Mouse (Mus musculus) G1E (cell line): Measurements from ENCODE around the gene Dnmt3a. TPM values are rescaled to one million over a fixed set of nuclear protein-coding genes. Genes with fewer than 3 reads are reported as not detected.

ENCODE experiments used
- ATAC-seq: 2 replicates; pipeline ENCODE4 v1.8.0; 2016; ENCODE audit warnings: mild to moderate bottlenecking; ENCODE audit not compliant: insufficient number of reproducible peaks, poor library complexity, low FRiP score, severe bottlenecking; ENCODE audit errors: extremely low read depth
- DNase-seq: peaks from one replicate; pipeline ENCODE4 v3.0.0; 2012; ENCODE audit warnings: low spot score
- H3K27me3 ChIP-seq: 2 replicates; pipeline ENCODE4 v1.6.1; 2012; ENCODE audit warnings: mild to moderate bottlenecking, low read length, inconsistent platforms; ENCODE audit not compliant: insufficient read depth
- H3K36me3 ChIP-seq: replicated peaks from 2 replicates; pipeline ENCODE3; 2012; ENCODE audit warnings: mild to moderate bottlenecking, inconsistent platforms
- H3K4me1 ChIP-seq: 2 replicates; pipeline ENCODE4 v1.6.1; 2012; ENCODE audit warnings: low read depth, low read length, inconsistent platforms, mixed read lengths; ENCODE audit not compliant: insufficient read depth
- H3K4me3 ChIP-seq: 2 replicates; pipeline ENCODE4 v1.5.1; 2012; ENCODE audit warnings: low read depth, mild to moderate bottlenecking, inconsistent platforms, low read length, moderate library complexity, mixed read lengths
- H3K9me3 ChIP-seq: replicated peaks from 2 replicates; pipeline ENCODE4 v1.6.1; 2012; ENCODE audit warnings: inconsistent platforms
- CTCF ChIP-seq: IDR thresholded peaks from 2 replicates; pipeline ENCODE4 v1.5.1; 2012; ENCODE audit warnings: low read depth, low read length, inconsistent platforms, mixed read lengths
- GATA1 ChIP-seq: IDR thresholded peaks from 2 replicates; pipeline ENCODE4 v1.6.1; 2012; ENCODE audit warnings: borderline replicate concordance, low read length, inconsistent platforms, mixed read lengths
- GATA2 ChIP-seq: IDR thresholded peaks from 2 replicates; pipeline ENCODE4 v1.6.1; 2012; ENCODE audit warnings: low read depth, low read length, inconsistent platforms, borderline replicate concordance
- POLR2AphosphoS5 ChIP-seq: IDR thresholded peaks from 2 replicates; pipeline ENCODE4 v1.6.1; 2012; ENCODE audit warnings: low read depth, low read length, inconsistent platforms; ENCODE audit not compliant: insufficient replicate concordance
- TAL1 ChIP-seq: conservative IDR thresholded peaks from 2 replicates; pipeline ENCODE4 v1.6.1; 2012; ENCODE audit warnings: low read depth, low read length, inconsistent platforms, mixed read lengths
- polyA plus RNA-seq: library from polyadenylated mRNA; stranded (reverse); fragments of >175 nt; gene quantifications from 2 replicates; pipeline ENCODE4 v1.2.3, GENCODE M21; 2012
- total RNA-seq, 2 experiments: library from RNA; stranded (forward) in 1 of 2; stranded (reverse) in 1 of 2; fragments of 200-1000 nt in 1 of 2; fragments of >200 nt in 1 of 2; fragmentation: Nextera tagmentation in 1 of 2; gene quantifications; 2 replicates each; pipeline ENCODE4 v1.2.3; 2014 to 2017

Dnmt3a gene
- total and polyA plus RNA-seq, 3 experiments: 0.05 to 1.1 TPM; not detected in 1

GRCm38 (mm10) chr12:3789626-3790185 is 16.1 kb upstream of the Dnmt3a start:
- no peak for TF ChIP-seq CTCF
- no peak for TF ChIP-seq POLR2AphosphoS5
- no peak for TF ChIP-seq TAL1
- TF ChIP-seq GATA1: no peak
- TF ChIP-seq GATA2: no peak
- H3K9me3 ChIP-seq: 0 out of 2 replicates have a peak, but pooled peaks cover 2% of the 10 kb centered on the region
- no peaks in the 10 kb centered on the region; the same call in 1 of the 2 replicates for H3K27me3 ChIP-seq
- H3K4me1 ChIP-seq: no peaks in the 10 kb centered on the region
- ATAC-seq (no peak), DNase-seq (no peak)
- no peaks in the 10 kb centered on the region for H3K36me3 ChIP-seq
- H3K4me3 ChIP-seq: no peak overlapping the region

- no peak for ATAC-seq
- Histone ChIP-seq H3K9me3 (peaks cover 10% of the 10 kb centered on the region), H3K4me3 (no peak overlapping the region), H3K27me3 (no peaks in the 10 kb centered on the region; the same call in 1 of the 2 replicates), H3K4me1 (no peaks in the 10 kb centered on the region), H3K36me3 (no peaks in the 10 kb centered on the region)
- DNase-seq: no peak
- TF ChIP-seq GATA1: no peak
- TF ChIP-seq CTCF: no peak
- no peak for TF ChIP-seq GATA2
Measured at GRCm38 (mm10) chr12:3791257-3791656, 14.6 kb upstream of the Dnmt3a start.

- peaks cover 10% of the 10 kb centered on the region for H3K9me3 ChIP-seq
Measured at GRCm38 (mm10) chr12:3791732-3792131, 14.1 kb upstream of the Dnmt3a start.

GRCm38 (mm10) chr12:3792248-3792647 is 13.6 kb upstream of the Dnmt3a start:
- no peak for TF ChIP-seq POLR2AphosphoS5
- TF ChIP-seq GATA2: no peak
- no peak for TF ChIP-seq GATA1
- no peak for TF ChIP-seq CTCF
- ATAC-seq: no peak

More at GRCm38 (mm10) chr12:3791732-3792131, 14.1 kb upstream of the Dnmt3a start:
- TF ChIP-seq GATA2 (no peak), GATA1 (no peak)
- Histone ChIP-seq H3K27me3 (no peaks in the 10 kb centered on the region; the same call in 1 of the 2 replicates), H3K4me3 (no peak overlapping the region), H3K4me1 (no peaks in the 10 kb centered on the region), H3K36me3 (no peaks in the 10 kb centered on the region)
- no peak for DNase-seq
- ATAC-seq: no peak

GRCm38 (mm10) chr12:3795569-3795968 is 10.2 kb upstream of the Dnmt3a start:
- TF ChIP-seq TAL1: no peak
- TF ChIP-seq CTCF: no peak
- TF ChIP-seq POLR2AphosphoS5: no peak
- TF ChIP-seq GATA1: no peak
- no peak for TF ChIP-seq GATA2
- ATAC-seq (peak; percentile 49; the same call in 1 of the 2 replicates), DNase-seq (no peak)
- H3K4me3 ChIP-seq: no peak overlapping the region
- no peaks in the 10 kb centered on the region for H3K36me3 ChIP-seq
- no peaks in the 10 kb centered on the region; the same call in 1 of the 2 replicates for H3K27me3 ChIP-seq
- H3K9me3 ChIP-seq: peaks cover 10% of the 10 kb centered on the region
- no peaks in the 10 kb centered on the region for H3K4me1 ChIP-seq

More at GRCm38 (mm10) chr12:3792248-3792647, 13.6 kb upstream of the Dnmt3a start:
- H3K4me1 ChIP-seq: no peaks in the 10 kb centered on the region
- peaks cover 10% of the 10 kb centered on the region for H3K9me3 ChIP-seq
- no peak for DNase-seq
- H3K4me3 ChIP-seq: no peak overlapping the region
- H3K27me3 ChIP-seq: no peaks in the 10 kb centered on the region; the same call in 1 of the 2 replicates
- no peaks in the 10 kb centered on the region for H3K36me3 ChIP-seq

- no peaks in the 10 kb centered on the region for H3K27me3 ChIP-seq
Measured at GRCm38 (mm10) chr12:3799551-3799950, 6.3 kb upstream of the Dnmt3a start.

More at GRCm38 (mm10) chr12:3799551-3799950, 6.3 kb upstream of the Dnmt3a start:
- TF ChIP-seq CTCF (no peak), TAL1 (no peak), GATA2 (no peak), GATA1 (no peak), POLR2AphosphoS5 (no peak)
- H3K4me3 ChIP-seq: no peak overlapping the region
- peaks cover 9% of the 10 kb centered on the region for H3K9me3 ChIP-seq
- ATAC-seq (no peak), DNase-seq (no peak)
- H3K36me3 ChIP-seq: no peaks in the 10 kb centered on the region
- H3K4me1 ChIP-seq: no peaks in the 10 kb centered on the region
